Mouse (Mus musculus) right cerebral cortex, adult 2 months (tissue): ENCODE measurements at regions not wholly inside any gene's neighbourhood (a gene's known extent, or its start where the extent isn't known, plus 50 kb on each side); places are given as distances from the start of the nearest gene placed in this dataset.

Experiments
- DNase-seq, 2 experiments: peaks; one replicate each; pipeline ENCODE4 v3.0.0; 2021 to 2022; ENCODE audit warnings: low spot score in 2 of 2

DNA sequence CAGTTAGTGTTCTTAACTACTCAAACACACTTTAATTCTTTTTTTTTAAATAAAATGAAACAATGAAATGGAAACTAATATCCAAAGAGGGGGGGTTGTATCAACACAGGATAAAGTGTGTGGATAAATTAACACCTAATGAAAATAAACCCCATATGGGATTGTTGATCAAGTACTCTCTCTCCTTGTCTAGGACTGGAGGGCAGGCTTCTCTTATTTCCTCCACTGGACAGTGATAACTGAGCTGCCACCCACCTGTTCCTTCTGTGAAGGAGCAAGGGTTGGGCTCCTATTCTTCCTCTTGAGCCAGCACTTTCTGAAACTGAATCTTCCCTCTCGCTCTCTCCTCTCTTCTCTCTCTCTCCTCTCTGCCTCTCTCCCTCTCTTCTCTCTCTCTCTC, 716.5 kb downstream of the Epm2a start:
- DNase-seq, result no peak

DNA sequence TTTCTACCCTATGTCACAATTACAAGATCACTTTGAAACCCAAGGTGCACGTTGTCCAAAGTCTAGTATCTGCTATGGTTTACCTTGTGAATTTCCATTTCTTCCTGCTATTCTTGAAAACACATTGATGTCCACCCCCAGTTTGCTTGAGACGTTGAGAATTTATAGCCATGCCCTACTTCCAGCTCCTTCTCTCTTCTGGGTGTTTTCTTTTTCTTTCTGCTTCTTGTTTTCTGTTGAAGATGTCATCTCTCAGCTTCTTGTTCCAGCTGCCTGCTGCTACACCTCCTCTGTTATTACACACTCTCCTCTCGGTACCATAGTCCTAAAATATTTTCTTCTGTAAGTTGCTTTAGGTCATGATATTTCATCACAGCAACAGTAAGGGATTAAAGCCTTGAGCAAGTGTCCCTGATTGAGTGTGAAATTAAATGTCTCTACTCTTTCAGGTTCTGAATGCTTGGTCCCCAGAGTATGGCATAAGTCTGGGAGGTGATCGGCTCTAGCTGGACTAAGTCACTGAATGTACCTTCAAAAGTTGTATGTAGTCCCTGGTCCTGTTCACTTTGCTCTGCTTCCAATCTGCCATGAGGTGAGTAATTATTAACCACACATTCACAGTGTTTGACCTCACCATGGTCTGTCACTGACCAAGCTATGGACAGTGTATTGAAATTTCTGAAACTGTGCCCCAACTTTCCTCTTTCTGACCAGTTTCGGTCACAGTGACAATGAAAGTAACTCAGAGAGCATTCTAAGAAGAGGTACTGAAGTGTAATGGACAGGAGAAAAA, 718.1 kb downstream of the Epm2a start:
- no peak for DNase-seq

DNA sequence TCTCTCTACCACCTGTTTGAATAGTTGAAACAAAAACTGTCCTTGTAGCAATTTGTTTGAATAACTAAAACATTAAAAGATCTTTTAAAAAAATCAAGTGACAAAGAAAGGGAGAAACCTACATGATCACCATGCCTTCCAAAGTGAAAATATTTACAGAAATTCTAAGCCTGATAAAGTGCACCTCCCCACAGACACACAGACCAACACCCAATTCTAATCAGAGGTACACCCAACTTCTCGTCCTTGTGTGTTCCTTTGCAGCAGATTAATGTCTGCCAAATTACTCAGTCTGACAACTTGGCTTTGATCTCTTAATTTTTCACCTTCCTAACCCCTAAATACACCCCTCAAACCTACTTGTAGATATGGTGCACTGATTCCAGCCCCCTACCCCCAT, 719.1 kb downstream of the Epm2a start:
- no peak for DNase-seq

DNA sequence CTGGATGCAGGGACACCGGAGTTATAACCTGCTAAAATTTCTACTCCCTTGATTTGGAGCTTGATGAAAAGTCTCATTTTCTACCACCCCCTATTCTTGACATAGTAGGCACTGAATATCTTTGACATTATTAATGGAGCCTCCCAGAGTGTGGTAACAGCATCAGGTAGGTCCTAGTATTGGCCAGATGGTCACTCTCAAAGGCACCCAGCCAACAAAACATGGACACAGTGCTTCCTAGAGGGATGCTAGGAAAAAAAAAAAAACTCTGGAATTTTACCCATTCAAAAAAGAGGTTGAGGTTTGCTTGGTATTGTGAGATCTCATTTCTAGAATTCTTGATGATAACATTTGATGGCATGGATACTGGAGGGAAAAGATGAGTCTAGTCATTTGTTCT, 740.8 kb downstream of the Epm2a start:
- DNase-seq, result no peak

DNA sequence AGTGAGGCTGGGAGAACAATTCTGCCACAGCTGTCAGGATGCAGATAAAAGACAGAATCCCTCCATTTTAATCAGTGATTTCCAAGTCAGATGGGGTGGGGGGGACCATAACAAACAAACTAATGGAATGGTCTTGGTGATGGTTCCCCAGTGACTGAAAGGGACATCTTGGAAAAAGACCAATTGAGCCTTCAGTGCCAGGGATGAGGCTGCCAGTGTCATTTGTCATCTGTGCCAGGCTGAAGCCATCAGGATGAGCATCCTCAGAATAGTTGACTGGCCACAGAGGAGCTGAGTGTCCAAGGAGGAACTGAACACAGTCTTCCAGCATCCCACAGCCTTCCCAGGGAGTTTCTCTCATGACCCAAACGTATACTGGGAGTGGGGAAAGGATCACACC, 749.3 kb downstream of the Epm2a start:
- DNase-seq, result no peak

DNA sequence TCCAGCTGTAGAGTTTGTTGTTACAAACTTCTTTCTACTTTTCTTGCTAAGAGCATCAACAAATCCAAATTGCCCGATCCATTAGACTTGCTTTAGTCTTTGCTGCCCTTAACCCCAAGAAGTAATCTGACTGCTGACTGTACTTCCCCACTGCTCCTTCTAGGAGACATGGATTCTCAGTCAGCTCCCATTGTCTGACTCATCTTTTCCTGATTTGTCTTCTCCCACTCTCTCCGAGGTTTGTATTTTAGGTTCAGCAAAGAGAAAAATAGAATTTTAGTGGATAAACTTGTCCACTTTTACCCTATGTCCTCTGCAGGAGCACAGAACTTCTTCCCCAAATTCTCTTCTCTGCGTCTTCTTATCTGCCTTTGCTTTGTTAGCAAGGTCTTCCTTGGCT, 753.5 kb downstream of the Epm2a start:
- no peak for DNase-seq

DNA sequence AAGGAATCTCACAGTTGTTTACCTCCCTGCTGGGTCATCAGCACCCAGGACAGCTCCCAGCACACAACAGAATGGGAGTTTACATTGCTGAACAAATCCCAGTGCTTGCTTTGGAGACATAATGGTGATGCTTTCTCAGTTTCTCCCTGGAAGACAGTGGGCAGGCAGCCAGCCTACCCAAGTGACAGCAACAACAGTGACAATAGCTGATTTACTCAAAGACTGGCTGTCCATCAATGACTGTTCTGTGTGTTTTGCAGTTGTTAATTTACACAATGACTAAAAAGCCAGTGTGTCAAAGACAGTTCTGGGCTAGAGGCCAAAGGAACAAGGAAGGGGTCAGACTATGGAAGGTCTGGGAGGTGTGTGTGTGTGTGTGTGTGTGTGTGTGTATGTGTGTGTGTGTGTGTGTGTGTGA, 762.2 kb downstream of the Utrn start:
- DNase-seq, result no peak

DNA sequence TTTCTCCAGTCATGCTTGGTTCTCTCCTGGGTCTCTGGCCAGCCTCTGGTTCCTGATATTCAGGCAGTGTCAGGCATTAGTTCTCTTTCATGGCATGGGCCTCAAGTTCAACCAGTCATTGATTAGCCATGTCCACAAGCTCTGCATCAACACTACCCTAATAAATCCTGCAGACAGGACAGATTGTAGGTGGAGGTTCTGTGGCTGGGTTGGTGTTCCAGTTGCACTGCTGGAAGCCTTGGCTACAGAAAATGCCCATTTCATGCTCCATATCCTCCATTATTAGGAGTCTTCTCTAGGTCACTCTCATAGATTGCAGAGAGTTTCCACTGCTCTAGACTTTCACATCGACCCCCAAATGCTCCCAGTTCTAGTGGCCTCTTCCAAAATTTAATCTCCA, 757.4 kb downstream of the Utrn start:
- no peak for DNase-seq

DNA sequence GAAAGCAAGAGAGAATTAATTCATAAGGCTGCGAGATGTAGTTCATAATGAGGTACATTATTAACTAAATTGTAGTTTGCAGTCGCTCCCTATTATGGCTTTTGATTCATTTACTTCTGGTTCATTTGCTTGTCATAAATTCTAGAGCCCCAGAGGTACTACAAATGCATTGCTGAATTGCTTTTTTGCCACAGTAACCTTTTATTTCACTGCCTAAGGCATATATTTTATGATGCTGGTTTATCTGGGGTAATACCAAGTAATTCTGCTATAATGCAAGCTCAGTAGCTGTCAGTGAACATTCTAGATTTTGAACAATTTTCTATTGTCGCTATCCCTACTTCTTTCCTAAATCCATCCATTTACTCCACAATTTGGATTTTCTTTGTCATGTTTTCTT, 753.4 kb downstream of the Utrn start:
- DNase-seq, result no peak

DNA sequence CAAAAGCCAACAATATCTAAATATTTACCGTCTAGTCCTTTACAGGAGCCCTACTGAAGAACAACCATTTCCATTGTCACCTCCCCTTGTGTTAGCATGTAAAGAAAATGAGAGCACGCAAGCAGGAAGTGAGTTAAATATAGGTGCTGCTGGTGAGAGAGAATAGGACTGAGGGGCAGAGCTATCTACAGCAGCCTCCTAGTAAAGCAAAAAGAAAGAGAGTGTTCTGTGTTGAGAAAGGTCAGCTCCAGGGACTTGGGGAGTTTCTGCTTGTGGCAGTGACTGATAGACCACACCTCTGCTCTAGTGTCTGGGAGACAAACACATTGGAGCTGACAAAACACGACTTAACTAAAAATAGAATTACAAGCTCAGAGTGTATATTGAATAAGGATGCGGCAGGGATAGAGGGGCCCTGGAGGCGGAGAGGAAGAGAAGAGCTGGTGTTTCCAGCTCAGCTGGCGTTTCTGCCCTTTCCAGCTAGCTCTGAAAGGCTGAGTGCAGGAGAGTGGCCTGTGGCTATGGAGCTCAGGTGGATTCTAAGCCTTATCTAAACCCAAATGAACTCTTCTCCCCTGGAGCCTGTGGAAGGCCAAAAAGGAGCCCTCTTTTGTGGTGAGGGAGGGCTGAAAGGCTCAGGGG, 752.4 kb downstream of the Utrn start:
- DNase-seq, result peak; percentile 31 to 38

DNA sequence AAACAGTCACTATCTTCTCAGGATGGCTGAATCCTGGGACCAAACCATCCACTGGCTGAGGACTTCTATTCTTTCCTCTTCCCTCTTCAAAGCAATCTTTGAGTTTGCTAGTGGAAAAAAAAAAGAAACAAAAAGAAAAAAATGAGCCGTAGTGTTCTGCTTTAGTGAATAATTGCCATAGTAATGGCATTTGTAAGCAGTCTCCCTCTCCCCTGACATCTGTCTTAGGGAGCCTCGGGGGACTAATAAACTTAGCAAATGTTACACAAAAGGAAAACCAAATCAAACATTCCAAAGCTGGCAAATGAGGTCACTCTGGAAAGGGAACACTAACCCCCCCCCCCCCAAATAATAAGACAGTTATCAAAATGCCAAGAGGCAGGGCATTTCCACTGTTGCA, 744.9 kb downstream of the Utrn start:
- no peak for DNase-seq

DNA sequence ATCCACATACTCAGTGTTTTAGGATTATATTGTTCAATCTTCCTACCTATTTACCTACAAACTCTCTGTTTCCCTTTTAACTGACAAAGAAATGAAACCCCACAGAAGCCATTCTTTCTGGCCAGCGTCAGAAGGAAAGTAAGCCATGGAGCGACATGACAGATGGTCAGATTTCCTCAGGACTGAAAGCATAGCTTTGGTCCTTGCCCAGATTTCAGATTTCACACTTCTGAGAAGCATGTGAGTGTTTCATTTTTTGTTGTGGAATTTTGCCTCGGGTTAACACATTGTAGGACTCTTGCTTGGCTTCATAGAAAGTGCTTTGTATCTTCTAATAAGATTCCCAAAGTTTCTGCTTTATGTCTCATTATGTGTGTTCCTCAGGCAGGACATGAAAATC, 739.7 kb downstream of the Utrn start:
- no peak for DNase-seq

DNA sequence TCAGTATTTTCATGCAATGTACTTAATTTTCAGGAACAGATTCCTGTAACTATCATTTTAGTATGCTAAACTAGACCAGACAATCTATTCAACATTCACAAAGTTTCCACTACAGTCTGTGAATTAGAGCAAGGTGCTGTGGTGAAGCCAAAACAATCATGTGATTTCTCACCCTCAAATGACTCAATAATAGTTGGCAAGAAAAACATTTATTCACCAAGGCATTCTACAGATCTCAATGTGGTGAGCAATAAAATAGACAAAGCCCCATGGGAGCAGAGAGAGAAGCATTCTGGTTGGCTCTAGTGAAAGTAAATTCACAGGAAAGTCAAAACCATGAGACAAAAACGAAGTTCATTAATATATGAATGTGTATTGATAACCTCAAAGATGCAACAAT, 724.5 kb downstream of the Utrn start:
- no peak for DNase-seq

DNA sequence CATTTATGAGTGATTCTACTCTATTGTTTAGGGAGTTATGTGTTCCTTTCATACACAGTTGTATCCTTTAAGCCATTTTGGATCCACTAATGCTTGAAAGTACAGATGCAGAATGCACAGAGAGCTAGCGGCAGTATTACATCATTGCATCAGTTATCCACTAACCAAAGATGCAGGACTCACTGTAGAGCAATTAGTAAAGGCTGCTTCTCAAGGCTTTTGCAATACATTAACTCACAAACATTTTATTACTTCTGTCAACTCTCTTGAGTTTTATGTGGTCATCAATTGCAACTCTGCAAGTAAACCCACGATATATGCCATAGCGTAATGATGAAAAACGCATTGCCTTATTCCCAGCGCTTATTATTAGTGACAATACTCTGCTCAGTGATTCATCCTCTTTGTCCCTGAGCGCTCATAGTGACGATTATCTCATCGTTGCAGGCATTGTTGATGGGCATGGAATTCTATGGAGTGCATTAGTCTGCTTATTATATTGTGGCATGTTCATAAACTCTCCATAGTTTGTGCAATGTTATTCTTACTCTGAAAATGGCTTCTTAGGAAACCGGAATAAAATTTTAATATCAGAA, 722.1 kb downstream of the Utrn start:
- DNase-seq, result no peak

DNA sequence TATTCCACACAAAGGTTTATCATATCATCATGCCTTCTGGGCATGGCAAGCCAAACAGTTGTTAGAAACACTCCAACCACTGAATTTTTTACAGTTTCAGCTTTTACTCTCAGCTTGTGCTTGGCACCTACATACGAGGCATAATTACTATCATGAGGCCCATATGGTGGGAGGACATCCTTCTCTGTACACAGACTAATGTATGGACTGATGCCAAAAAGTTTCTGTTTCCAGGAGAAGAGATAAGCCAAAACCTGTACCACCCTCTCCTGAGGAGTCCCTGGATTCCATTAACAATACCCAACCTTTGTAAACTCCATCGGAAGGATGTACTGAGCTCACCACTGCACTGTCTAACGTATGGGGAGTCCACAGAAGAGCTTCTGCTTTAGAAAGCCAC, 698.9 kb downstream of the Utrn start:
- DNase-seq, result no peak

DNA sequence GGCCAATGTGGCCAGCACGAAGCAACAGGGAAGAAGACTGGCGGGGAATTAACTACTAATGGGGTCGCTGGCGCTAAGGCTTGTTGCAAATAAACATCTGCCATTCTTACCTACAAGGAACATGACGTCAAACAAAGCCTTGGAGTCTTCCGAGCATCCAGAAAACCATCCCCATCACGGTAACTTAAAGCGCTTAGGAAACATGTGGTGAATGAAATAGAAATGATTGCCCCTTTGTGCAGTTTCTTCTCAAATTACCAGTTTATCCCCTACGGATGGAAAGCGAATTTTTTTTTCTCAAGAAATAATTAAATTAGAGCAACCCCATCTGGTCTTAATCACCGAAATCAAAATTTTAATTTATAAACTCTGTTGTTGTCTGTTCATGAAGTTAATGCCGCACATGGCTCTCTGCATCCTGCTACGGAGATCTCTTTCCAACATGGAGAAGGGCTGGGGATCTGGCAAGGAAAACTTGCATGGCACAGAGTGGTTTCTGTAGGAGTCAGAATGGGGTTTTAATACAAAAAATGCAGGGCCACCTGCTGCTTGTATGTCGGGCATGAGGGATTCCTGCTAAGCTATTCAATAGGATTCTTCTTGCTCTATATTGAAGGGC, 694.9 kb downstream of the Utrn start:
- no peak for DNase-seq

DNA sequence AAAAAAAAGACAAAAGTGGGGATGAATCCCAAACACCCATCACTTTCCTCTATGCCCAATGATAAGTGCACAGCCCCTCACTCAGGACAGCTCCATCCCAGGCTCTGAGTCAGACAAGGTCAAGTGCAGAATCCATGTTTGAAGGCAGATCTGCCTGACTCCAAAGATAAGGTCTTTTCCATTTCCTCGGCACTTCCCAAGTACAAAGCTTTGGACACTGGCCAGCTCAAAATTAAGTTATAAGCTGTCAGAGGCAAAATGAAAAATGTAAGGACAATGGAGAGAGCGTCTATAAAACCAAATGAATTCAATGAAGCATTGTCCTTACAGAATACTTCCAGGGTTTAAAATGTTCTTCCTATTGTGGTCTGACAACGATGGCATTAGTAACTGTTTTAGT, 694.0 kb downstream of the Utrn start:
- no peak for DNase-seq

DNA sequence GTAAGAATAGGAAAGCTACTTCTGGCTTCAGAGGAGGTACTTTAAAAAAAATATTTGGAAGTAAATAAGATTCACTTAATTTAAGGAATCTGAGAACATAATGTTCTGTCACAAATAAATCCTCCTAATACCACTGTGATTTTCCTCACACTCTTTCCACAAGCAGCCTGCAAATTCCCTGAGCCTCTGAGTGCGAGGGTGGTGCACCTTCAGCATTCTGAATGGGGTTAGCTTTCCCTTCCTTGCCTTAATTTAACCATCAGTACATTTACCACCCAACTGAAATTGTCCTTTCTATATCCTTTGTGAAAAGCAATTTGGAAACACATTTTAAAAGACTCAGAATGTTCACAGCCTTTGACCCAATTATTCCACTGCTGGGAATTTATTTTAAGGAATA, 691.7 kb downstream of the Utrn start:
- peak in 1 of 2 experiments; percentile 35 for DNase-seq

DNA sequence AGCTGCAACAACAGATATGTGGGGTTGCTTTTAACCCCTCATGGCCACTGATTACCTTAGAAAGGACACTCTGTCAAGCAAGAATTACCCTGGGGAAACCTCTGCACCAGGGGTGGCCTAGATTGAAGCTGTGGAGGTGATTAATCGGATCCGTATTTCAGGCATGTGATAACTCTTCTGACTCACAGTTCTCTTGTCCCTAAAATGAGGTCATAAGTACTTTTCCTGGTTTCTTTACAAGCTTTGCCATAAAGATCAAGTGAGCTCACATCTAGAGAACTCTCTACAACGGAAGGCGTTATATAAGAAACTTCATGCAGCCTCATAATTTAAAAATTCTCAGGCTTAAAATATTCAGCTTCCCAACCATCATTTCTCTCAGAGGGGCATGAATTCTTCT, 688.2 kb downstream of the Utrn start:
- no peak for DNase-seq

DNA sequence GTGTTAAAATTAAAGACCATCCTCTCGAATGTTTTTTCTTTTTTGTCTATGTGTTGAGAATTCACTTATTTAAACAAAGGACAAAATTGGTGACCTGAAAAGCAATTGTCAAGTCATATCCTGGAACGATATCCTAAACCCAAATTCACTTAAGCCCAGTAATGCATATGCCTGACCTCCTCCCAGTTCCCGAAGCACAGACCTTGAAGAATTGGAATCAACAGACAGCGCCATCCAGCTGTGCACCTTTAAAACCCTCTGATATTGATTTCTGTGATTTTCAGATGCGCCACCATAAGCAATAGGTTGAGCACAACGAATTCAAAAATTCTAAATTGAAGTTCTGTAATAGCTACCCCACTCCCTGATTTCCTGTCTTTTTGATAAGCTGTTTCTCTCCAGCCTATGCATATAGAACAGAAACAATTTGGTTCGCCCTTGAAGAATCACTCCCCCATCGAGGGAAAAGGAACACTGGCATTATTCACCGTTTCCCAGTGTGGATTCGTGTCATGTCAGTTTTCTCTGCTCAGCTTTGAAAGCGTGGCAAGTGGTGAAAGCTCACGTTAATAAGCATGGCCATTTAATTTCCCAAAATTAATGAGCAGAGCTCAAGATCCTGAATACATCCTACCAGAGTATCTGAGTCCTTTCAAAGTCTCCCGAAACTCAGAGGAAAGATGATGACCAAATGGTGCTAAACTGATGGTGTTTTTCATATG, 682.1 kb downstream of the Utrn start:
- DNase-seq, result no peak

DNA sequence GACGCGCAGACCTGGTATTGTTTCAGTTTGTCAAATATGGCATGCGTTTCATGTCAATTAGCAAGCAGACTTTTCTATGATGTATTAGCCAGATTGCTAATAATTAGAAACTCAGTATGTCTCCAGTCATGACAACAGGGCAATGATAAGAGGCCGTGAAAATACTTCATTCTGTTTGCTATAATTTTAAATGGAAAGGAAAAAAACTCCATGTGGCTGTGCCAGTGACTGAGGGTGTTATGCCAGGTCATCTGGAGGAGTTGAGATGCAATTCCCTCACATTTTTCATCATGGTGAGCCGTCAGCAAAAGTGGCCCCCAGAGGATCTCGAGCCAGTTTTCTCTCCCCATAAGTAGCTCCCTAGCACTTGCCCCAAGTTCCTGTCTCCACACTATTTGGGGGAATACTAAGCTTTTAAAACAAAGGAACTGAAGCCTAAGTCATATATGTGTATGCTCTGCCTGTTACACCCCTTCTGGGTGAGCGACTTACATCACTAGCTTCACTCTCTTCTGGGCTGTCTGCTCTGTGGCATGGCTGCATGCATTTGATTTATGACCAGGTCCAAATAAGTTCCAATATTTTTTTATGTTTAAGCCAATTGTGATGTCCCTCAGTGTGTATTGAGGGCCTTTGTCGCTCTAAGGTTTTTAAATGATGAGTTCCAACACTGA, 681.4 kb downstream of the Utrn start:
- DNase-seq, result no peak

DNA sequence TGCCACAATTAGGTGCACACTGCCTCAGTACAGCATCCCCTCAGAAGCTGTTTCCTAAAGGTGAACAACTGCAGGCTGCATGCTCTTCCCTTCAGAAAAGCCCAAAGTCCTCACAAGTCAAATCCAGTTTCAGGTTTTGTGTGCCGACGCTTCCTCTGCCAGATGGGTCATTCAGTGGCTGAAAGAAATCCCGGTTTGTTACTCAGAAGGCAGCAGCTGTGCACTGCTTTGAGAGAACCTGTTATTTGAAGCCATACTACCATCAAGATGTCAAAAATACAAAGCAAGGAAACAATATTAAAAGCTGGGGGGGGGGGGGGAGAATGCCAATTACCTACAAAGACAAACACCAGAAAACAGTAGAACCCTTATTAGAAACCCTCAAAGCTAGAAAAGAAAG, 678.7 kb downstream of the Utrn start:
- no peak for DNase-seq
